Mouse (Mus musculus): ENCODE data around the gene Pgap2. TPM values are rescaled to one million over a fixed set of nuclear protein-coding genes. Genes with fewer than 3 reads are reported as not detected.
A peak's percentile ranks its signal among the peaks of the same experiment; 100 is the strongest.
"Not testable (repeated sequence)": the region's sequence is repeated elsewhere in the genome, so short reads cannot be mapped to it uniquely, and the experiment has no call there.

The Pgap2 gene
- polyA plus RNA-seq, 1 experiment from 2014 or later: 59.2 TPM

GRCm38 (mm10) chr7:102258189-102258588 lies 48.2 kb downstream of the Pgap2 start:
- no peaks in the 10 kb centered on the region for H3K4me1 ChIP-seq
- no peaks in the 10 kb centered on the region for H3K36me3 ChIP-seq (replicated peaks)
- no peak overlapping the region for H3K9ac ChIP-seq
- ATAC-seq (replicated peaks): peak; percentile 60
- H3K27ac ChIP-seq: no peak overlapping the region
- H3K9me3 ChIP-seq: no peaks in the 10 kb centered on the region
- 17% methylated on average over 4 of the region's 4 CpGs for WGBS
- no peak overlapping the region for H3K4me3 ChIP-seq
- H3K4me2 ChIP-seq: no peak overlapping the region
- H3K27me3 ChIP-seq (replicated peaks): no peaks in the 10 kb centered on the region

GRCm38 (mm10) chr7:102258753-102259152 lies 48.7 kb downstream of the Pgap2 start:
- H3K9ac ChIP-seq: no peak overlapping the region
- no peaks in the 10 kb centered on the region for H3K27me3 ChIP-seq (replicated peaks)
- ATAC-seq (replicated peaks): no peak
- WGBS: 81% methylated on average over 3 of the region's 3 CpGs
- H3K4me3 ChIP-seq: no peak overlapping the region
- H3K36me3 ChIP-seq (replicated peaks): no peaks in the 10 kb centered on the region
- H3K9me3 ChIP-seq: no peaks in the 10 kb centered on the region
- H3K4me2 ChIP-seq: no peak overlapping the region
- H3K4me1 ChIP-seq: no peaks in the 10 kb centered on the region
- H3K27ac ChIP-seq: no peak overlapping the region

- H3K27me3 ChIP-seq (replicated peaks): no peaks in the 10 kb centered on the region
- H3K9me3 ChIP-seq: no peaks in the 10 kb centered on the region
- H3K36me3 ChIP-seq (replicated peaks): no peaks in the 10 kb centered on the region
- WGBS: 88% methylated on average over 10 of the region's 10 CpGs
- H3K4me2 ChIP-seq: no peak overlapping the region
- H3K9ac ChIP-seq: no peak overlapping the region
- no peaks in the 10 kb centered on the region for H3K4me1 ChIP-seq
- no peak overlapping the region for H3K4me3 ChIP-seq
- H3K27ac ChIP-seq: no peak overlapping the region
- no peak for ATAC-seq (replicated peaks)
Observed at GRCm38 (mm10) chr7:102259716-102260479, 49.9 kb downstream of the Pgap2 start.

GRCm38 (mm10) chr7:102260518-102260917 lies 50.5 kb downstream of the Pgap2 start:
- no peak for ATAC-seq (replicated peaks)
- Histone ChIP-seq H3K4me1 (no peaks in the 10 kb centered on the region), H3K27ac (no peak overlapping the region), H3K36me3 (replicated peaks) (no peaks in the 10 kb centered on the region), H3K4me2 (no peak overlapping the region), H3K9me3 (no peaks in the 10 kb centered on the region), H3K9ac (no peak overlapping the region), H3K4me3 (no peak overlapping the region), H3K27me3 (replicated peaks) (no peaks in the 10 kb centered on the region)
- 88% methylated on average over 1 of the region's 1 CpGs for WGBS

GRCm38 (mm10) chr7:102263020-102263419 lies 53.0 kb downstream of the Pgap2 start:
- WGBS: 92% methylated on average over 2 of the region's 2 CpGs
- no peak overlapping the region for H3K4me2 ChIP-seq
- no peak for ATAC-seq (replicated peaks)

GRCm38 (mm10) chr7:102266021-102266400 lies 56.0 kb downstream of the Pgap2 start:
- not testable (repeated sequence) for H3K9ac ChIP-seq; H3K27ac ChIP-seq; H3K4me2 ChIP-seq; ATAC-seq (replicated peaks); H3K9me3 ChIP-seq; H3K27me3 ChIP-seq (replicated peaks); H3K4me3 ChIP-seq; H3K36me3 ChIP-seq (replicated peaks)
- H3K4me1 ChIP-seq: peaks cover 20% of the 10 kb centered on the region
- 93% methylated on average over 10 of the region's 10 CpGs for WGBS

More at GRCm38 (mm10) chr7:102263020-102263419, 53.0 kb downstream of the Pgap2 start:
- Histone ChIP-seq H3K4me3 (no peak overlapping the region), H3K27me3 (replicated peaks) (no peaks in the 10 kb centered on the region), H3K9me3 (no peaks in the 10 kb centered on the region), H3K27ac (no peak overlapping the region), H3K36me3 (replicated peaks) (no peaks in the 10 kb centered on the region), H3K4me1 (peaks cover under 1% of the 10 kb centered on the region; the same call in 1 of the 2 replicates), H3K9ac (no peak overlapping the region)

- Histone ChIP-seq H3K27ac (no peak overlapping the region), H3K9ac (no peak overlapping the region), H3K4me2 (peak overlapping the region; percentile 90), H3K36me3 (replicated peaks) (no peaks in the 10 kb centered on the region), H3K9me3 (no peaks in the 10 kb centered on the region), H3K4me1 (peaks cover 20% of the 10 kb centered on the region), H3K27me3 (replicated peaks) (no peaks in the 10 kb centered on the region; the same call in 1 of the 2 replicates), H3K4me3 (peak overlapping the region; percentile 63)
- 52% methylated on average over 14 of the region's 14 CpGs for WGBS
- peak; percentile 55 for ATAC-seq (replicated peaks)
Observed at GRCm38 (mm10) chr7:102266401-102267042, 56.5 kb downstream of the Pgap2 start.

GRCm38 (mm10) chr7:102267113-102267579 lies 57.1 kb downstream of the Pgap2 start:
- peak overlapping the region; percentile 46 for H3K9ac ChIP-seq
- H3K9me3 ChIP-seq: no peaks in the 10 kb centered on the region
- under 1% methylated on average over 34 of the region's 34 CpGs for WGBS
- H3K4me1 ChIP-seq: peaks cover 20% of the 10 kb centered on the region
- peak overlapping the region; percentile 63 for H3K4me3 ChIP-seq
- H3K27me3 ChIP-seq (replicated peaks): no peaks in the 10 kb centered on the region; the same call in 1 of the 2 replicates
- peak overlapping the region; percentile 90 for H3K4me2 ChIP-seq
- no peaks in the 10 kb centered on the region for H3K36me3 ChIP-seq (replicated peaks)
- H3K27ac ChIP-seq: peak overlapping the region; percentile 43; the same call in 1 of the 2 replicates
- peak; percentile 93 for ATAC-seq (replicated peaks)

GRCm38 (mm10) chr7:102267601-102268394 lies 57.8 kb downstream of the Pgap2 start, which contains the start of gene Stim1:
Gene Stim1 (plus strand): TSS chr7:102267806.
- Histone ChIP-seq H3K9me3 (no peaks in the 10 kb centered on the region), H3K9ac (peak within 1 kb of the TSS; percentile 46), H3K27me3 (replicated peaks) (no peaks in the 10 kb centered on the region; the same call in 1 of the 2 replicates), H3K4me1 (peaks cover 20% of the 10 kb centered on the region), H3K36me3 (replicated peaks) (no peaks in the 10 kb centered on the region), H3K4me2 (peak within 1 kb of the TSS; percentile 90), H3K4me3 (peak within 1 kb of the TSS; percentile 63), H3K27ac (peak within 1 kb of the TSS; percentile 43; the same call in 1 of the 2 replicates)
- ATAC-seq (replicated peaks): peak; percentile 87
- WGBS: under 1% methylated on average over 58 of the region's 73 CpGs

GRCm38 (mm10) chr7:102268395-102268748 lies 58.4 kb downstream of the Pgap2 start:
- H3K9ac ChIP-seq: peak overlapping the region; percentile 46
- no peaks in the 10 kb centered on the region for H3K9me3 ChIP-seq
- H3K27me3 ChIP-seq (replicated peaks): no peaks in the 10 kb centered on the region; the same call in 1 of the 2 replicates
- WGBS: 6% methylated on average over 12 of the region's 12 CpGs
- ATAC-seq (replicated peaks): 0 out of 2 replicates have a peak, but pooled peaks have one; percentile 3
- no peak overlapping the region for H3K27ac ChIP-seq
- no peaks in the 10 kb centered on the region for H3K36me3 ChIP-seq (replicated peaks)
- peak overlapping the region; percentile 63 for H3K4me3 ChIP-seq
- peaks cover 20% of the 10 kb centered on the region for H3K4me1 ChIP-seq
- H3K4me2 ChIP-seq: peak overlapping the region; percentile 90

- WGBS: 89% methylated on average over 3 of the region's 3 CpGs
- H3K4me1 ChIP-seq: peaks cover 20% of the 10 kb centered on the region
Observed at GRCm38 (mm10) chr7:102272422-102272948, 62.5 kb downstream of the Pgap2 start.

More at GRCm38 (mm10) chr7:102272422-102272948, 62.5 kb downstream of the Pgap2 start:
- no peaks in the 10 kb centered on the region for H3K36me3 ChIP-seq (replicated peaks)
- H3K27me3 ChIP-seq (replicated peaks): no peaks in the 10 kb centered on the region; the same call in 1 of the 2 replicates
- no peaks in the 10 kb centered on the region for H3K9me3 ChIP-seq
- H3K4me2 ChIP-seq: no peak overlapping the region
- no peak for ATAC-seq (replicated peaks)
- no peak overlapping the region for H3K27ac ChIP-seq
- no peak overlapping the region for H3K9ac ChIP-seq
- no peak overlapping the region for H3K4me3 ChIP-seq
